Mouse (Mus musculus) heart, embryonic 15.5 days (tissue): ENCODE results near the gene Rprd1b. TPM values are rescaled to one million over a fixed set of nuclear protein-coding genes. Genes with fewer than 3 reads are reported as not detected.
"Not testable (repeated sequence)": the region's sequence is repeated elsewhere in the genome, so short reads cannot be mapped to it uniquely, and the experiment has no call there.

Experiments
- ATAC-seq: fragments of 200-750 bp; cut with Nextera tagmentation; replicated peaks from 2 replicates; pipeline ENCODE4 v1.8.0; 2017; ENCODE audit warnings: low read depth, moderate TSS enrichment; ENCODE audit not compliant: insufficient number of reproducible peaks, insufficient read depth, low FRiP score
- H3K27ac ChIP-seq: fragments of 300-500 bp; sonication (generic); 2 replicates; pipeline ENCODE4 v1.5.1; 2015; ENCODE audit warnings: mild to moderate bottlenecking, inconsistent platforms
- H3K27me3 ChIP-seq: fragments of 300-500 bp; sonication (generic); 2 replicates; pipeline ENCODE4 v1.6.1; 2015; ENCODE audit warnings: inconsistent platforms
- H3K36me3 ChIP-seq: fragments of 300-500 bp; sonication (generic); 2 replicates; pipeline ENCODE4 v1.6.1; 2015; ENCODE audit warnings: mild to moderate bottlenecking, inconsistent platforms
- H3K4me1 ChIP-seq: fragments of 300-500 bp; sonication (generic); replicated peaks from 2 replicates; pipeline ENCODE4 v1.6.1; 2015; ENCODE audit warnings: inconsistent platforms
- H3K4me2 ChIP-seq: fragments of 300-500 bp; sonication (generic); 2 replicates; pipeline ENCODE4 v1.6.1; 2015; ENCODE audit warnings: inconsistent platforms, mild to moderate bottlenecking, moderate library complexity
- H3K4me3 ChIP-seq: fragments of 300-500 bp; sonication (generic); 2 replicates; pipeline ENCODE4 v1.5.1; 2015; ENCODE audit warnings: mild to moderate bottlenecking, inconsistent platforms
- H3K9ac ChIP-seq: fragments of 300-500 bp; sonication (generic); 2 replicates; pipeline ENCODE4 v1.6.1; 2015; ENCODE audit warnings: mild to moderate bottlenecking, inconsistent platforms
- H3K9me3 ChIP-seq: fragments of 300-500 bp; sonication (generic); replicated peaks from 2 replicates; pipeline ENCODE4 v1.6.1; 2016; ENCODE audit warnings: inconsistent platforms
- WGBS: fragments of 180-500 bp; shearing (Covaris S2); methylation state at CpG from one replicate; pipeline ENCODE4 v1.1.7; 2015; ENCODE audit warnings: mixed read lengths; 5-methylcytosine and 5-hydroxymethylcytosine counted together
- polyA plus RNA-seq: library from polyadenylated mRNA; unstranded; fragments of >200 nt; fragmentation: Nextera tagmentation; extraction: Ambion mirVana; gene quantifications from 2 replicates; pipeline ENCODE4 v1.2.1, GENCODE M21; 2015

Rprd1b gene
- polyA plus RNA-seq, 1 experiment from 2014 or later, result 28.6 TPM

DNA sequence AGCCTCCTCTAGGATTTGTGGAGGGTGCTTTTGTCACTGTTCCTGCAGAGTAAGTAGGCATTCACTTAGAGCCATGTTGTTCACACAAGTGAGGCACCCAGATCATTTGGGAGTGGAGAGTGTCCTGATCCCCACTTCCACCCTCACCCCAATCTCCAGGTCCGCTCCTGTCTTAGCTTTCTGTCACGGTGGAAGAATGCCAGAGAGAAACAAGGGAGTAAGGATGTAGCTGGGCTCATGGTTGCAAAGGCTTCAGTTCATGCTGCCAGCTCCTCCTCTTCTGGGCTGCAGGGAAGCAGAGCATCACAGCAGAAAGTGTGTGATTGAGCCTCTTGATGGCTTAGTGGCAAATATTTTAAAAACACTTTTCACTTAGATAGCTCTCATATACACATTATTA, 12.1 kb downstream of the Rprd1b start:
- Histone ChIP-seq H3K36me3 (peaks cover 31% of the 10 kb centered on the region), H3K4me1 (peaks cover 13% of the 10 kb centered on the region), H3K27me3 (no peaks in the 10 kb centered on the region), H3K4me2 (no peak overlapping the region), H3K27ac (no peak overlapping the region), H3K4me3 (no peak overlapping the region), H3K9me3 (no peaks in the 10 kb centered on the region), H3K9ac (no peak overlapping the region)
- no peak for ATAC-seq
- 64% methylated on average over 2 of the region's 2 CpGs for WGBS

DNA sequence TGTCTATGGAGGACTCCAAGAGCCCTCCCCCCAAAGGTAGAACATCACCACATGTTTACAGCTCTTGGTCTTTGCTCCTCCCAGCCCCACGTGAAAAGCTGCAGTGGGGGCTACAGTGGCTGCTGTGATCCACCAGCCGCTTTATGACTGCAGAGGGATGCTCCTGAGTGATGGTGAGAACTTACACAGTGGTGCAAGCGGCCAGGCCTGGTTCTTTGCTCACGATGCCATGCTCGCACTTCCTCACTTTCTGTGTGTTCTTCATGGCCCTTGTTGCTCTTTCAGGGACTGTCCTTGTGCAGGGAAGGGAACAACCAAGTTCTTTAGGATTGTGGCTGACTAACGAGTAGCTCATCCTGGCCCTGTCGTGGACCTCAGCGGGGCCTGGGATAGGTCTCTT, 15.2 kb downstream of the Rprd1b start:
- Histone ChIP-seq H3K27me3 (no peaks in the 10 kb centered on the region), H3K4me3 (no peak overlapping the region), H3K27ac (no peak overlapping the region), H3K9ac (no peak overlapping the region), H3K36me3 (peaks cover 42% of the 10 kb centered on the region), H3K4me2 (no peak overlapping the region), H3K9me3 (no peaks in the 10 kb centered on the region), H3K4me1 (no peaks in the 10 kb centered on the region)
- ATAC-seq, result no peak
- 95% methylated on average over 8 of the region's 8 CpGs for WGBS

DNA sequence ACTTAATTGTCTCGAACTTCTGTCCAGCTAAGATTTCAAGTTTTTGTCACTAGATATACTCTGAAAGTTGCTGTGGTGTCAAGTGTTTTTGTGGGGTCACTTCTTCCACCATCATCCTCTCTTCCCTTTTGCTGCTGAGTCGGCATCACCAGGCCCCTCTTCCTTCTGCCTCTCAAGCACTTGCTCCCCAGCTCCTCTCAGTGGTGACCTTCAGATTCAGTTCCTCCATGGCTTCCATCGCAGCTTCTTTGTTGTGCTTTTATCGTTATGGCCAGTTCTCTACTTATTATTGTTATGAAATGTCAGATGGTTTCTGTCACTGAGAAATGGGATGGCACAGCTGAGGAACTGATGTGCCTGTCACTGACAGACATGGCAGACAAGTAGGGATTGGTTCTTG, 17.9 kb downstream of the Rprd1b start:
- no peak overlapping the region for H3K9ac ChIP-seq
- ATAC-seq, result no peak
- H3K27ac ChIP-seq, result no peak overlapping the region
- peaks cover 53% of the 10 kb centered on the region for H3K36me3 ChIP-seq
- no peaks in the 10 kb centered on the region for H3K27me3 ChIP-seq
- H3K4me3 ChIP-seq, result no peak overlapping the region
- H3K9me3 ChIP-seq, result no peaks in the 10 kb centered on the region
- no peak overlapping the region for H3K4me2 ChIP-seq
- 73% methylated on average over 4 of the region's 4 CpGs for WGBS
- no peaks in the 10 kb centered on the region for H3K4me1 ChIP-seq

DNA sequence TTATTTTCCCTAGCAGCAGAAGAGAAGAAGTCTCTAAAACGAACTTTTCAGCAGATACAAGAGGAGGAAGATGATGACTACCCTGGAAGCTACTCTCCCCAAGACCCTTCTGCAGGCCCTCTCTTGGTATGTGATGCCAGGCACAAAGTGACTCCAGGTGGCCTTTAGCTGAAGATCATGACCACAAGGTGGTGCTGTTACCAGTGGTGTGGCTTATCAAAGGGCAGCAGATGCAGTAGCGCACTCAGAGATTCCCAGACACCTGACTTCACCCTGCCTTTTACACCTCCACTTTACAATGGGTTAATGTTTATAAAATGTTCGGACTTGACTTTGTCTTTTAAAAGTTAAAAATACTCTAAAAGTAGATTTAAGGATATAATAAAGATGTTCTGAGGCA, 19.6 kb downstream of the Rprd1b start:
- no peak for ATAC-seq
- no peak overlapping the region for H3K4me3 ChIP-seq
- no peaks in the 10 kb centered on the region for H3K9me3 ChIP-seq
- no peak overlapping the region for H3K27ac ChIP-seq
- peaks cover 57% of the 10 kb centered on the region for H3K36me3 ChIP-seq
- 50% methylated on average over 3 of the region's 3 CpGs for WGBS
- H3K4me2 ChIP-seq, result no peak overlapping the region
- H3K9ac ChIP-seq, result no peak overlapping the region
- no peaks in the 10 kb centered on the region for H3K27me3 ChIP-seq
- H3K4me1 ChIP-seq, result no peaks in the 10 kb centered on the region

DNA sequence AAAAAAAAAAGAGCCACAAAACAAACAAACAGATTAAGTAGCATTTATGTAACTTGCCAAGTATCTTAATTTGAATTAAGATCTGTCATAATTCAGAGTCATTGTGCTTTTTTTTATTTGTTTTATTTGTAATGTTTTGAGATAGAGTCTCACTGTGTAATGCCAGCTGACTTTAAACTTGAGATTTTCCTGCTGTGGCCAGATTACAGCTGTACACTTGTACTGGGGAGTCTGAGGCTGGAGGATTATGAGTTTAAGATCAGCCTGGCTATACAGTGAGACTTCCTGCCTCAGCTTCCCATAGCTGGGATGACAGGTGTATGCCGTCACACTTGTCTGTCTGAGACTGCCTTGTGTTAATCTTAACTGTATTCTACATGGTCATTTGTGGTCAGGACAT, 20.4 kb downstream of the Rprd1b start:
- Histone ChIP-seq H3K27ac (no peak overlapping the region), H3K9me3 (no peaks in the 10 kb centered on the region), H3K36me3 (peaks cover 49% of the 10 kb centered on the region), H3K9ac (no peak overlapping the region), H3K4me3 (no peak overlapping the region), H3K4me1 (no peaks in the 10 kb centered on the region), H3K27me3 (no peaks in the 10 kb centered on the region), H3K4me2 (no peak overlapping the region)
- ATAC-seq, result no peak
- 97% methylated on average over 1 of the region's 1 CpGs for WGBS

DNA sequence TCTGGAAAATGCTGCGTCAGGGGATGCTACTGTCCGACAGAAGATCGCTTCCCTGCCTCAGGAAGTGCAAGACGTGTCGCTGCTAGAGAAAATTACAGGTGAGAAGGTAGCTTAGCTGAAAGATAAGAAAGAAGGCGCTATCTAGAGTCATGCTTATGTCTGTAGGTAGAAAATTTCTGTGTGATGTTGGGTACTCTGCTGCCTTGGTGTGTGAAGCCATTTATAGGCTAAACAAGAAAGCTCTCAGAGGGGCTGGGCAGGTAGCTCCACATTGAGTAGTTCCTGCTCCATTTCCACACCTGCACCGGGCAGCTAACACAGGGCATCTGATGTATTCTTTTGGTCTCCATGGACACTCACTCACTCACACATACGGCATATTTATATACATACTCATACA, 21.8 kb downstream of the Rprd1b start:
- 95% methylated on average over 8 of the region's 8 CpGs for WGBS
- Histone ChIP-seq H3K4me3 (no peak overlapping the region), H3K9me3 (no peaks in the 10 kb centered on the region), H3K4me1 (no peaks in the 10 kb centered on the region), H3K27ac (no peak overlapping the region), H3K36me3 (peaks cover 44% of the 10 kb centered on the region), H3K4me2 (no peak overlapping the region), H3K27me3 (no peaks in the 10 kb centered on the region), H3K9ac (no peak overlapping the region)
- ATAC-seq, result no peak

DNA sequence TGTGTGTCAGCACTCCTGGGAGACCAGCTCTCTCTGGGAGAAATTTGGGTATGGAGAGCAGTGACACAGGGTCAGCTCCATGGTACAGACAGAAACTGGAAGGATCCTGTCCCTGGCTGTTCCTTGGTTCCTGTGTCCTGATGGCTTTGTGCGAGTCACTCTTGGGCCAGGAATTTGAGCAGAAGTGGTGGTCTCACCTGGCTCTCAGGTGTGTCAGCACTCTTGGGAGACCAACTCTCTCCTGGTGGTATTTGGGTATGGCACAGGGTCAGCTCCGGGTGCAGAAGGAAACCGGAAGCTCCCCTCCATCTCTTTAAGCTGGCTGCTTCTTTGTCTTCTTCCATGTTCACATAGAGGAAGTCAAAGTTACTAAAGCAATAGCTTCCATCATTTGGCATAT, 26.3 kb downstream of the Rprd1b start:
- Histone ChIP-seq H3K9ac (no peak overlapping the region), H3K27me3 (no peaks in the 10 kb centered on the region), H3K4me3 (no peak overlapping the region), H3K4me1 (0 out of 2 replicates have a peak, but pooled peaks cover 3% of the 10 kb centered on the region), H3K27ac (no peak overlapping the region), H3K4me2 (no peak overlapping the region), H3K9me3 (no peaks in the 10 kb centered on the region), H3K36me3 (peaks cover 33% of the 10 kb centered on the region)
- 89% methylated on average over 3 of the region's 3 CpGs for whole genome bisulfite sequencing
- no peak for ATAC-seq

DNA sequence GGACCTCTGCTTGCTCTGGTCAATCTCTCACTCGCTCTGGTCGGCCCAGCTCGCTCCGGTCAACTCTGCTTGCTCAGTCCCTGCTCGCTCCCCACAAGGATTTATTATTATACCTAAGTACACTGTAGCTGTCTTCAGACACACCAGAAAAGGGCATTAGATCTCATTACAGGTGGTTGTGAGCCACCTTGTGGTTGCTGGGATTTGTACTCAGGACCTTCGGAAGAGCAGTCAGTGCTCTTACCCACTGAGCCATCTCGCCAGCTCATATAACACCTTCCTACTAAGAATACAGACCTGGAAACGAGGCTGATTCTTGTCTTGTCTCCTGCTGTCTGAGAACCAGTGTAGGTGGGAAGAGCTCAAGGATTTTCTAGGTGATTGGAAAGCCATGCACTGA, 27.1 kb downstream of the Rprd1b start:
- not testable (repeated sequence) for H3K9me3 ChIP-seq, H3K9ac ChIP-seq, H3K4me2 ChIP-seq, H3K4me3 ChIP-seq, H3K4me1 ChIP-seq, ATAC-seq, H3K27ac ChIP-seq, H3K27me3 ChIP-seq
- 90% methylated on average over 8 of the region's 8 CpGs for WGBS
- peaks cover 32% of the 10 kb centered on the region for H3K36me3 ChIP-seq

DNA sequence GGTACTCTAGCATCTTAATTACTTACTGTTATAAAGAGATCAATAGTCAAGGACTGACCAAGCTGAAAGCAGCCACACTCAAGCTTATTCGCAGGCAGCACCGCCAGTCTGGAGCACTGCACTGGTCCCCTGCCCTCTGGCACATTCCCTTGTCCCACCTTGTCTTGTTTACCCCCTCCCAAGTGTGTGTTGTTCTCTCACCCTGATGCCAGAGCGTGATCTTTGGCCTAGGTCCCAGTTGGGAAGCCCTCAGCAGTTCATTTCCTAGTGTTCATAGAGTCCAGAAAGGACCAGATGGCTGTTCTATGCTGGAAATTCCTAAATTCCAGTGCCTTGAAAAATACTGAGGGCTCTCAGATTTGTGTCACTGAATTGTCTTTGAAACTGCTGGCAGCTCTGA, 28.7 kb downstream of the Rprd1b start:
- H3K27ac ChIP-seq, result no peak overlapping the region
- H3K4me3 ChIP-seq, result no peak overlapping the region
- peaks cover 42% of the 10 kb centered on the region for H3K36me3 ChIP-seq
- no peaks in the 10 kb centered on the region for H3K9me3 ChIP-seq
- ATAC-seq, result no peak
- H3K4me1 ChIP-seq, result 0 out of 2 replicates have a peak, but pooled peaks cover 3% of the 10 kb centered on the region
- no peaks in the 10 kb centered on the region for H3K27me3 ChIP-seq
- 78% methylated on average over 3 of the region's 3 CpGs for WGBS
- no peak overlapping the region for H3K4me2 ChIP-seq
- H3K9ac ChIP-seq, result no peak overlapping the region

DNA sequence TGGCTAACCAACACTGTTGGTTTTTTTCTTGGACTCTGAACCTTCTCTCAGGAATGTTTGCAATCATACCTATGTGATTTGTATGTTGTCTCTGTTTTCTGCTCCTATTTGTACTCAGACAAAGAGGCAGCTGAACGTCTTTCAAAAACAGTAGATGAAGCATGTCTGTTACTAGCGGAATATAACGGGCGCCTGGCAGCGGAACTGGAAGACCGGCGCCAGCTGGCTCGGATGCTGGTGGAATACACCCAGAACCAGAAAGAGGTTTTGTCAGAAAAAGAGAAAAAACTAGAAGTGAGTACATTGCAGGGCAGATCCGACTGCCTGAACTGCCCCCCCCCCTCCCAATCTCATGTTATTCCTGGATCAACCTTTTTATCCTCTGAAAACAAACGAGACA, 30.2 kb downstream of the Rprd1b start:
- no peak overlapping the region for H3K27ac ChIP-seq
- no peaks in the 10 kb centered on the region for H3K27me3 ChIP-seq

DNA sequence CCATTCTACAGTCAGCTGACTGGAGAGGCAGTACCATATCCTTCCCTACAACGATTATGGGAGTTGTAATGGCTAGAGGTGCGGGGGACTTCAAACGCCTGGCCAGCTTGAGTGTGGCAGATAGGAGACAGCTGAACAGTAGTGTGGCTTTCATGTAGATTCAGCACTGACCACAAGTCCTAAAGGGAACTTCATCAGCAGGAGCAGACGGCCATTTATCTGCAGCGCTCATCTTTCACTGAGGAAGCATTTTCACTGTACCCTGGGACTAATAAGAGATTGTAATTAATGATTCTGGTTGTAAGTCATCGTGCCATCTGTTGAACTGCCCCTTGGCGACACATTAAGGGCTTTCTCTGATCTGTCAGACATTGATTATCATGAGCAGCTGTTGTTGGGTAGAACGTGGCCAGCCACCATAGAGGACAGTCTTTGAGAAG, 31.4 kb downstream of the Rprd1b start:
- H3K4me1 ChIP-seq, result peaks cover 11% of the 10 kb centered on the region
- no peak for ATAC-seq
- H3K9ac ChIP-seq, result no peak overlapping the region
- no peak overlapping the region for H3K4me3 ChIP-seq
- H3K4me2 ChIP-seq, result no peak overlapping the region
- H3K27me3 ChIP-seq, result no peaks in the 10 kb centered on the region
- no peak overlapping the region for H3K27ac ChIP-seq
- 68% methylated on average over 8 of the region's 8 CpGs for WGBS
- peaks cover 39% of the 10 kb centered on the region for H3K36me3 ChIP-seq
- H3K9me3 ChIP-seq, result no peaks in the 10 kb centered on the region

More for the DNA sequence above, 30.2 kb downstream of the Rprd1b start:
- Histone ChIP-seq H3K9me3 (no peaks in the 10 kb centered on the region), H3K36me3 (peaks cover 43% of the 10 kb centered on the region), H3K4me2 (no peak overlapping the region), H3K9ac (no peak overlapping the region), H3K4me3 (no peak overlapping the region), H3K4me1 (0 out of 2 replicates have a peak, but pooled peaks cover 3% of the 10 kb centered on the region)
- ATAC-seq, result no peak
- WGBS, result 80% methylated on average over 10 of the region's 10 CpGs

DNA sequence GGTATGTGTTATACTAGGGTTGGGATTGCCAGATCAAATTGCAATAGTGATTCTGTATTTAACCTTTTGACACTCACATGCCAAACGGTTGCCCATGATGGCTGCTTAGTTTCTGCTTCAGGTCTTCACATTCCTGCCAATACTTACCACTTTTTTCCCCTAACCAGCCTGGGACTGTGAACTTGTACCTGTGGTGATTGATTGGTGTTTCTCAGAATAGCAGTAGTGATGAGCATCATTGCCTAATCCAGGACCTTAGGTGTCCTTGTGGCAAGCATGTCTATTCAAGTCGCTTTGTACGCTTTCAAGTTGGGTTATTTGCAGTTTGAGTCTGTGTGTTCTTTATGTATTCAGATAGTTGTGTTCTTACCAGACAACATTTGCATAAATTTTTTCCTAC, 34.7 kb downstream of the Rprd1b start:
- 90% methylated on average over 3 of the region's 3 CpGs for WGBS
- H3K9ac ChIP-seq, result no peak overlapping the region
- no peak overlapping the region for H3K27ac ChIP-seq
- no peak overlapping the region for H3K4me2 ChIP-seq
- H3K9me3 ChIP-seq, result no peaks in the 10 kb centered on the region
- ATAC-seq, result no peak
- peaks cover 32% of the 10 kb centered on the region for H3K36me3 ChIP-seq
- H3K4me3 ChIP-seq, result no peak overlapping the region
- H3K27me3 ChIP-seq, result no peaks in the 10 kb centered on the region
- peaks cover 31% of the 10 kb centered on the region for H3K4me1 ChIP-seq
